Mouse (Mus musculus) cortical plate, adult 2 months (tissue): ENCODE measurements around the gene Cblc. TPM values are rescaled to one million over a fixed set of nuclear protein-coding genes. Genes with fewer than 3 reads are reported as not detected.
A peak's percentile ranks its signal among the peaks of the same experiment; 100 is the strongest.
"Not testable (repeated sequence)": the region's sequence is repeated elsewhere in the genome, so short reads cannot be mapped to it uniquely, and the experiment has no call there.

ENCODE experiments used
- H3K27ac ChIP-seq: fragments of 200-500 bp; 2 replicates; pipeline ENCODE4 v1.5.1; 2012; ENCODE audit warnings: low read length, control low read depth, inconsistent platforms; ENCODE audit not compliant: insufficient read depth
- H3K4me1 ChIP-seq: fragments of 200-500 bp; 2 replicates; pipeline ENCODE4 v1.6.1; 2011; ENCODE audit warnings: low read length; ENCODE audit not compliant: control insufficient read depth, insufficient read depth
- H3K4me3 ChIP-seq: fragments of 200-500 bp; 2 replicates; pipeline ENCODE4 v1.5.1; 2011; ENCODE audit warnings: mild to moderate bottlenecking, low read length, control low read depth; ENCODE audit not compliant: insufficient read depth
- CTCF ChIP-seq: fragments of 200-500 bp; IDR thresholded peaks from 2 replicates; pipeline ENCODE4 v1.5.1; 2011; ENCODE audit warnings: mild to moderate bottlenecking, control low read depth, low read length; ENCODE audit not compliant: insufficient read depth; ENCODE audit errors: extremely low read depth
- POLR2A ChIP-seq: fragments of 200-500 bp; IDR thresholded peaks from 2 replicates; pipeline ENCODE4 v1.6.1; 2011; ENCODE audit warnings: mild to moderate bottlenecking, low read length, control low read depth; ENCODE audit not compliant: insufficient read depth; ENCODE audit errors: extremely low read depth
- polyA plus RNA-seq: library from polyadenylated mRNA; depleted of rRNA; stranded (reverse); fragments of >200 nt; gene quantifications from 2 replicates; pipeline ENCODE4 v1.2.3, GENCODE M21; 2012

The Cblc gene
- polyA plus RNA-seq, 1 experiment: not detected

- no peak overlapping the region for H3K27ac ChIP-seq
- peaks cover 3% of the 10 kb centered on the region; the same call in 1 of the 2 replicates for H3K4me1 ChIP-seq
- H3K4me3 ChIP-seq: no peak overlapping the region
- TF ChIP-seq CTCF: no peak
- TF ChIP-seq POLR2A: no peak
Measured at GRCm38 (mm10) chr7:19811114-19811513, 14.5 kb upstream of the Cblc start.

- peak overlapping the region; percentile 32 for H3K4me3 ChIP-seq
- TF ChIP-seq CTCF (no peak), POLR2A (no peak)
- peaks cover 2% of the 10 kb centered on the region; the same call in 1 of the 2 replicates for H3K4me1 ChIP-seq
- H3K27ac ChIP-seq: no peak overlapping the region
Measured at GRCm38 (mm10) chr7:19809369-19809768, 12.8 kb upstream of the Cblc start.

- no peak overlapping the region for H3K27ac ChIP-seq
- no peak for TF ChIP-seq CTCF
- TF ChIP-seq POLR2A: no peak
- no peak overlapping the region for H3K4me3 ChIP-seq
- peaks cover 2% of the 10 kb centered on the region; the same call in 1 of the 2 replicates for H3K4me1 ChIP-seq
Measured at GRCm38 (mm10) chr7:19806356-19806969, 9.9 kb upstream of the Cblc start.

DNA sequence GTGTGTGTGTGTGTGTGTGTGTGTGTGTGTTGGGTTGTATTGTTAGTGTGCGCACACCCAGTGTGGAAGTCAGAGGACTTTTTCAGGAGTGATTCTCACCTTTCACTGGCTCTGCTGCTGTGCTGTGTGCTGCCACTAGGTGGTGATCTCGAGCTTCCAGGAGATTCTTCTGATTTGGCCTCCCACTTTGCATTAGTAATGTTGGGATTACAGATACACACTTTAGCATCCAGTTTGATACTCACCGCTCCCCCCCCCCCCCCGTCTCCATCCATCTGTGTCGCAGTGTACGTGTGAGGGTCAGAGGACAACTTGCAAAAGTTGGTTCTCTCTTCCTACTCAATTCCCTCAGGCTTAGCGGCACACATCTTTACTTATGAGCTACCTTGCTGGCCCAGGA, 6.4 kb upstream of the Cblc start:
- TF ChIP-seq POLR2A: no peak
- TF ChIP-seq CTCF: peak; percentile 93
- no peak overlapping the region for H3K27ac ChIP-seq
- H3K4me1 ChIP-seq: no peaks in the 10 kb centered on the region

DNA sequence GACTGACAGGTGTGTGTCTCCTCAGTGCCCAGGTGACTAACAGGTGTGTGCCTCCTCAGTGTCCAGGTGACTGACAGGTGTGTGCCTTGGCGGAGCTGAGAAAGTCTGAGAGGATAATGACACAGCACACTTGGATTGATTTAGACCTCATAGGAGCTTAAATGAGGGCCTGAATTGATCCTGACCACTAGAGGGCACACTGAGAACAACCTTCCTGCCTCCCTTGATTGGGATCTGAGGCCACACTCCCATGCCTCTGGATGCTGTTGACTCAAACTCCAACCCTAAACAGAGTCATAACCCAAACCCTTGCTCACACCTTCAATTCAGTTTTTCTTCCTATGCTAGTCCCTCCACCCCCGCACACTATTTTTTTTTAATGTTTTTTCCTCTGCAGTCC, 4.2 kb upstream of the Cblc start:
- TF ChIP-seq CTCF (peak; percentile 75), POLR2A (no peak)
- Histone ChIP-seq H3K4me3 (no peak overlapping the region), H3K27ac (no peak overlapping the region), H3K4me1 (no peaks in the 10 kb centered on the region)

More for the DNA sequence above, 6.4 kb upstream of the Cblc start:
- H3K4me3 ChIP-seq: no peak overlapping the region

DNA sequence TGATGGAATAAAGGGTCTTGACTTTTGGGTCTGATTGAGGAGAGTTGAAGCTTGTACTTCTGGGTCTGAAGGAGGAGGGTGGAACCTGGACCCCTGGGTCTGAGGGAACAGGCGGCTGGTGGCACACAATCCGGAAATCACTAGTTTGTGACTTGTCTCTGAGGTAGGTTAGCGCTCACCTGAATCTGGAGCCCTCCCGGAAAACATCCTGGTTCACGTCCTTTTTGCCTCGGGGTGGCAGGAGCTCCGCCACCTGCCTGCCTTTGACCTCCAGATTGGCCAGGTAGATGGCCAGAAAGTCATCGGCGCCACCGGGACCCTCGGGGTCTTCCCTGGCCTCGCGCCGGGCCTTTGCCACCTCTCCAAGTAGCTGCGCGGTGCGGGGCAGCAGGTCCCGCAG, 355 bp downstream of the Cblc start:
- H3K4me1 ChIP-seq: no peaks in the 10 kb centered on the region

GRCm38 (mm10) chr7:19795236-19795635, 1.4 kb downstream of the Cblc start:
- H3K4me3 ChIP-seq: no peak overlapping the region
- H3K4me1 ChIP-seq: no peaks in the 10 kb centered on the region
- TF ChIP-seq POLR2A (no peak), CTCF (no peak)
- no peak overlapping the region for H3K27ac ChIP-seq

More for the DNA sequence above, 355 bp downstream of the Cblc start:
- no peak overlapping the region for H3K4me3 ChIP-seq
- no peak overlapping the region for H3K27ac ChIP-seq
- TF ChIP-seq POLR2A (no peak), CTCF (no peak)

GRCm38 (mm10) chr7:19792701-19793630, 3.6 kb downstream of the Cblc start:
- Histone ChIP-seq H3K27ac (no peak overlapping the region), H3K4me3 (no peak overlapping the region)
- TF ChIP-seq CTCF (no peak), POLR2A (no peak)

GRCm38 (mm10) chr7:19791504-19791903, 5.1 kb downstream of the Cblc start:
- not testable (repeated sequence) for H3K4me1 ChIP-seq, H3K4me3 ChIP-seq, H3K27ac ChIP-seq

More at GRCm38 (mm10) chr7:19792701-19793630, 3.6 kb downstream of the Cblc start:
- H3K4me1 ChIP-seq: 0 out of 2 replicates have a peak, but pooled peaks cover 1% of the 10 kb centered on the region
